Mouse (Mus musculus): ENCODE measurements around the gene Gm37240.

DNA sequence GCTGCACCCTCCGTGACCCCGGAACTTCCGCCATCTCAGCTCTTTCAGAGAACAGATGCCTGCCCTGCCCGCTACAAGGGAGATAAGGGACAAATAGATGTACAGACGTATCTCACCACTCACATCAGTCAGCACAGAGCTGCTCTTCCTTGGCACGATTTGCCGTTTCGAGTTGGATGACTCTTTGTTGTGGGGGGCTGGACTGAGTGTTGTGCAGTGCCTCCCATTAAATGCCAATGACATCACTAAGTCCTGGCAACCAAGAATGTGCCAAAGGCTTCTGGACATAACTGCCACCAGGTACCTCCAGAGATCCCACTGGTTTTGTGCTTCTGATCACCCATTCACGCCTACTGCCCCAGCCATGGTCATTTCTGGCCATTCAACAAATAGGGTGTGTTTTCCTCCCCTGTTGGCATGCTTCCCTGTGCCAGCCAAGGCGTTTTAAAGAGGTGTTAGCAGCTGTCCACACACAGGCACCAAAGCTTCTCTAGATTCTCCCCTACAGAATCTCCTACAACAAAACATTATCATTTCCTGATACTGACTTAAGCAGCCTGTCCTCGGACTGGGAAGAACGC lies 1233.0 kb downstream of the Gm37240 start:
- TF ChIP-seq CTCF (IDR thresholded peaks at IDR 0.05; ENCODE audit: borderline replicate concordance, extremely low read depth, insufficient read depth, insufficient read length): no peak
- no peak for TF ChIP-seq POLR2A (IDR thresholded peaks at IDR 0.05; ENCODE audit: borderline replicate concordance, extremely low read depth, insufficient read depth, insufficient read length, poor library complexity, severe bottlenecking)
